In genomic region chr13:51783857-51784256, GRCm38 (mm10) we compare ENCODE assay signal across 13 mouse cellular contexts. TPM values are rescaled to one million over a fixed set of nuclear protein-coding genes. Genes with fewer than 3 reads are reported as not detected.
DNase-seq lines count a peak whose midpoint lies in the region; ATAC-seq and TF ChIP-seq lines count a peak whose summit lies in the region.
"Had no signal": no experiment of that assay in that cellular context is flagged by ENCODE, and none has a peak within 500 bp of the region (broad histone marks: within the 10 kb centered on the region; RNA-seq: fewer than 3 reads in every experiment).

No protein-coding gene starts in this region.

- TF ChIP-seq CTCF in forebrain, postnatal 0 days (IDR thresholded peaks at IDR 0.05; ENCODE audit: low read depth), result no peak
- TF ChIP-seq CTCF in layer of hippocampus, adult 2 months (conservative IDR thresholded peaks at IDR 0.05), result no peak

- ATAC-seq in forebrain, postnatal 0 days, result no peak; the same call in 1 of the 2 replicates
- ATAC-seq in forebrain, embryonic 13.5 days, result no peak

- no peak for DNase-seq in forebrain, postnatal 0 days
- DNase-seq in layer of hippocampus, adult 2 months (ENCODE audit: low spot score in 2 of 2), result no peak
- DNase-seq in layer of hippocampus, adult 11-12 months (ENCODE audit: low spot score), result no peak
- peak; percentile 66 for DNase-seq in Muller cell, postnatal 12 days (ENCODE audit: inconsistent ontology term)
- peak; percentile 28 to 55 for DNase-seq in gastrocnemius, adult 8-10 months (ENCODE audit: low spot score in 2 of 2)
- DNase-seq in embryo, embryonic 9.5 days (ENCODE audit: extremely low spot score), result no peak
- DNase-seq in heart, postnatal 36 days, result no peak
- DNase-seq: heart, postnatal 10 days; kidney, postnatal 14 days; thymus, adult 2 months had no signal

- intact Hi-C loops in heart, postnatal 36 days (cut with DNase I), result no loop called here

- H3K4me3 ChIP-seq in forebrain, postnatal 0 days (ENCODE audit: low read depth, low read length), result no peak overlapping the region
- no peak overlapping the region for H3K4me3 ChIP-seq in forebrain, embryonic 13.5 days
- H3K4me3 ChIP-seq in layer of hippocampus, adult 2 months, result no peak overlapping the region
- H3K4me3 ChIP-seq: lung, embryonic 15.5 days had no signal

- no peaks in the 10 kb centered on the region for H3K36me3 ChIP-seq in forebrain, postnatal 0 days (ENCODE audit: insufficient read depth)
- H3K36me3 ChIP-seq in forebrain, embryonic 13.5 days (ENCODE audit: poor library complexity, severe bottlenecking), result no peaks in the 10 kb centered on the region
- H3K36me3 ChIP-seq: lung, embryonic 15.5 days had no signal

- H3K4me1 ChIP-seq in forebrain, postnatal 0 days (ENCODE audit: insufficient read depth), result peaks cover 6% of the 10 kb centered on the region; the same call in 1 of the 2 replicates
- peaks cover 10% of the 10 kb centered on the region for H3K4me1 ChIP-seq in forebrain, embryonic 13.5 days
- H3K4me1 ChIP-seq: lung, embryonic 15.5 days had no signal

- no peak overlapping the region for H3K9ac ChIP-seq in forebrain, postnatal 0 days
- H3K9ac ChIP-seq in forebrain, embryonic 13.5 days, result no peak overlapping the region
- H3K9ac ChIP-seq: lung, embryonic 15.5 days had no signal

- no peaks in the 10 kb centered on the region for H3K27me3 ChIP-seq in forebrain, postnatal 0 days (ENCODE audit: insufficient read depth, low read length)
- no peaks in the 10 kb centered on the region for H3K27me3 ChIP-seq in forebrain, embryonic 13.5 days
- H3K27me3 ChIP-seq: lung, embryonic 15.5 days had no signal

- no peak overlapping the region for H3K4me2 ChIP-seq in forebrain, postnatal 0 days (ENCODE audit: low read depth)
- H3K4me2 ChIP-seq in forebrain, embryonic 13.5 days, result no peak overlapping the region
- H3K4me2 ChIP-seq: lung, embryonic 15.5 days had no signal

- H3K27ac ChIP-seq in forebrain, postnatal 0 days (ENCODE audit: low read depth, low read length), result peak overlapping the region; percentile 45
- no peak overlapping the region for H3K27ac ChIP-seq in forebrain, embryonic 13.5 days
- H3K27ac ChIP-seq in layer of hippocampus, adult 2 months, result peak overlapping the region; percentile 65
- H3K27ac ChIP-seq: lung, embryonic 15.5 days had no signal

- WGBS in forebrain, postnatal 0 days, result 64% methylated on average over 6 of the region's 6 CpGs
- 73% methylated on average over 6 of the region's 6 CpGs for WGBS in forebrain, embryonic 13.5 days

- H3K9me3 ChIP-seq in forebrain, postnatal 0 days (ENCODE audit: low read length), result no peaks in the 10 kb centered on the region
- H3K9me3 ChIP-seq in forebrain, embryonic 13.5 days (replicated peaks), result no peaks in the 10 kb centered on the region
- H3K9me3 ChIP-seq: G1E; lung, embryonic 15.5 days had no signal

RNA-seq across cellular contexts. Expression of gene Sema4d, which starts 9.7 kb away (rescaled TPM):
- 10.2 and 16.5 TPM in 2 replicates for total RNA-seq in forebrain, postnatal 0 days (2014; rRNA removed)
- polyA plus RNA-seq in forebrain, postnatal 0 days (2015; fragmentation: Nextera tagmentation; extraction: Ambion mirVana), result 9.8 and 14.2 TPM in 2 replicates
- polyA plus RNA-seq in forebrain, embryonic 13.5 days (2015; fragmentation: Nextera tagmentation; extraction: Ambion mirVana), result 10.8 TPM in 2 replicates
- 10 to 100 TPM; 76.3 to 83.9 TPM for total RNA-seq in layer of hippocampus, adult 2 months (2021)
- 100 to 1,000 TPM; 127 to 151 (median 139) TPM for total RNA-seq in gastrocnemius, adult 8-10 months (2022)
- total RNA-seq in heart, postnatal 36 days (2021), result 10 to 100 TPM; 69.8 to 77.5 TPM

Comparison
In these comparisons a context has a peak if more than half of its experiments do, and no peak if none do; other contexts are left out.
1. DNase-seq: peak in Muller cell, postnatal 12 days (single experiment) and gastrocnemius, adult 8-10 months (2 of 2); none in forebrain, postnatal 0 days (single experiment), layer of hippocampus, adult 2 months (0 of 2), layer of hippocampus, adult 11-12 months (single experiment), embryo, embryonic 9.5 days (single experiment) and heart, postnatal 36 days (0 of 2).